Mouse (Mus musculus): ENCODE data around the gene Thoc5. TPM values are rescaled to one million over a fixed set of nuclear protein-coding genes. Genes with fewer than 3 reads are reported as not detected.

Thoc5 gene
- total RNA-seq, 4 experiments from 2014 or later: 38.6 to 43.8 (median 41.4) TPM

DNA sequence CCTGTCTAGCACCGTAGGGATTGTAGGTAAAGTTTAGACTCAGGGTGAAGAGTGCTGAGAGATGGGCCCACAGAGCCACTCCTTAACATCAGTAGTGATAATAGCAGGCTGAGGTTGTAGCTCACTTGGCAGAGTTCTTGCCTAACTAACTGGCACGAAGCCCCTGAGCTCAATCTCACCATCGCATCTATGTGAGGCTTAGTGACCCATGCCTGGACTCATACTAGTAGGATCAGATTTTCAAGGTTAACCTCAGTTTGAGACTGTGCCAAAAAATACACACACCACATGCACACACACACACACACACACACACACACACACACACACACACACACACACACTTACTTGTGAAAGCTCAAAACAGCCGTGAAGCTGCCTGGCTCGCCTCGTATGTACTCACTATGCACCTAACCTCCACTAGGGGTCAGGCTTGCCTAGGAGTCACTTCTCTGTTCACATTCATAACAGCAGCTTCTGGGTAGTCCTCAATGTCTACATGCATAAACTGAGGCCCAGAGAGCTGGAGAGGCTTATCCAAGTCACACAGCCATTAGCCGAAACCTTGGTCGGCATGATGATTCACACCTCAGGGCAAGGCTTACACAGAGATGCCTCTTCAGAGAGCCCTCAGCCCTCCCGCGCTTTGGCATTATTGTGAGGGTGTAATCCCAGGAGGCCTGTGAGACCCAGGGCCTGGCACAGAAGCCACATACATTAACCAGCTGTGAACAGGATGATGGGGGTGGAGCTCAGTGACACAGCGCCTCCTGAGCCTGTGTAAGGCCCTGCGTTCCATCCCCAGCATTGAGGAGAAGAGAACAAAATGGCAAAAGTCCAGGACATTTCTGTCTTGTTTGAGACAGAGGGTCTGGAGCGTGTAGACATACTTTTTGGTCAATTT is 78.1 kb downstream of the Thoc5 start:
- peak in 1 of 2 experiments; percentile 57 for DNase-seq (ENCODE audit: low spot score in 2 of 2)

DNA sequence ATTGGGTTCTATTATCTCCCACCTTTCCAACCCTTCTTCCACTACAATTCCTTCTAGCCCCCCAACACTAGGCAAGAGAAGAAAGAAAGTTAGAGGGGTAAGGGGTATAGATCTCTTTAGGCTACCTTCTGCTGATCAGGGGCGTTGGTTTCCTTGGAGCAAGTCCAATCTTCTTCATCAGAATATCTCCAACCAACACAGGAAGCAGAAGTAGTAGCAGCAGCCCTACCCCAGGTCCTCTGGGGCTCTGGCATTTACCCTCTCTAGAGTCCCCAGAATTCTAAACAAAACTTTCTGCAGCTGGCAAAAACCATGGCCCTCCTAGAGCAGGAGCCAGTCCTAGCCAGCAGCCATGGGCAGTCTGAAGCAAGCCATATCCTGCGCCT is 78.7 kb downstream of the Thoc5 start:
- no peak for DNase-seq (ENCODE audit: low spot score in 2 of 2)

DNA sequence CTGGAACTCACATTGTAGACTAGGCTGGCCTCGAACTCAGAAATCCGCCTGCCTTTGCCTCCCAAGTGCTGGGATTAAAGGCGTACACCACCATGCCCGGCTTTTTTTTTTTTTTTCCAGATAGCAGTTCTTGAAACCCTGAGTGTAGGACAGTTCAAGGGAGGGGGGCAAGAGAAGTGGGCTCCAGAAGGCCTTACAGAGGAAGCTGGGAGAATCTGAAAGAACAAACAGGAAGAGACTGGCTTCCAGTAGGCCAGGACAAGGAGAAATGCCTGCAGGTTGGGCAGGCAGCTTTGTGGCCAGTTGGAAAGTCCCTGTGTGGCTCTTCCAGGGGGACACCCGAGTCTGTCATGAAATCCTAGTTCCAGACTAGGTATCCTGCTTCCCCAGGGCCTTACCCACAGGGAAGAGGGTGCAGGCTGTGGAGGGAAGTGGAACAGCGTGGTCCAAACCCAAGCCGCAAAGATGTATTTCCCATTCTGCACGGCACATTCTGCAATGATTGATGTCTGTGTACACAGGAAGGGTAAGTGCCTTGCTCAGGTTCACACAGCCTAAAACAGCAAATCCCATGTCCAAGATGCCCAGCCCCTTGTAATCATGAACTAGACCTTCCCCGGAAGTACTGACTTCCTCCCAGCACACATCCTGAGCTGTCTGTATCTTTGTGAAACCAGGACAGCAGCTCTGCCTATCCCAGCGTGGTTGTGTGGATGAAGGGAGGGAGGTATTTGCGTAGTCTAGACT is 79.4 kb downstream of the Thoc5 start:
- no peak for DNase-seq (ENCODE audit: low spot score in 2 of 2)

DNA sequence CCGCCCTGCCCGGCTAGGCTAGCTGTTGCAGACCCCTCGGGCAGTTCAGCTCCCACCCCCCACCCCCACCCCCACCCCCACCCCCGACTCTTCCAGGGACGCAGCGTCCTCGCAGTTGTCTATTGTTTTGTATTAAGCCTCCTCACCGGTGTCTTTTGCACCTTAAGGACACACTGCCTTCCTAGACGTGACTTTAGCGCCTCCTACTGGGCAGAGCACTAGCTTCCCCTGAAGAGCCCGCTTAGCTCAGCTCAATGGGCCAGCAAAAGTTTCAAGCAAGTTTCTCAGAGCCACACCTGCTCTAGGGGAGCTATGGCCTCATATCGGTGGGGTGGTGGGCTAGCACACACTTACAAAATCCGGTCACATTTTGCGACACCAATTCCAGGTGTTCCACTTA is 80.5 kb downstream of the Thoc5 start:
- peak in 1 of 2 experiments; percentile 47 for DNase-seq (ENCODE audit: low spot score in 2 of 2)

Small RNAs within 50 kb of the gene (microRNA-seq; reads per million reads assigned to microRNA genes)
- 0.51 to 4.1 reads per million in 2 experiments for gene Mir6918

Other genes with a start within 250 kb of the Thoc5 start
- gene Uqcr10, start 191.0 kb upstream of the Thoc5 start, total RNA-seq (2022): 100 to 1,000 TPM; 342 to 372 (median 351) TPM
- 10 to 100 TPM; 30.9 to 38.1 (median 34.9) TPM for gene Zmat5, start 190.6 kb upstream of the Thoc5 start, total RNA-seq (2022)
- 100 to 1,000 TPM; 253 to 297 (median 281) TPM for gene Cabp7, start 148.5 kb upstream of the Thoc5 start, total RNA-seq (2022)
- 10 to 100 TPM; 88.0 to 96.1 (median 90.3) TPM for gene Nf2, start 45.8 kb upstream of the Thoc5 start, total RNA-seq (2022)
- gene Nipsnap1, start 21.4 kb upstream of the Thoc5 start, total RNA-seq (2022): 100 to 1,000 TPM in 1 of 4 experiments, 10 to 100 TPM in 3; 89.8 to 108 (median 95.7) TPM
- 10 to 100 TPM; 42.3 to 45.7 (median 45.6) TPM for gene Nefh, start 52.7 kb downstream of the Thoc5 start, total RNA-seq (2022)
- gene Ap1b1, start 91.5 kb downstream of the Thoc5 start, total RNA-seq (2022): 100 to 1,000 TPM; 144 to 152 (median 150) TPM
- 10 to 100 TPM; 48.3 to 100.0 (median 69.5) TPM for gene Rasl10a, start 162.8 kb downstream of the Thoc5 start, total RNA-seq (2022)
- 10 to 100 TPM; 81.4 to 91.4 (median 86.0) TPM for gene Gas2l1, start 170.0 kb downstream of the Thoc5 start, total RNA-seq (2022)
- gene Rhbdd3, start 203.6 kb downstream of the Thoc5 start, total RNA-seq (2022): 10 to 100 TPM; 22.1 to 26.4 (median 24.2) TPM
- gene Ewsr1, start 203.9 kb downstream of the Thoc5 start, total RNA-seq (2022): 100 to 1,000 TPM; 333 to 412 (median 383) TPM